ENCODE assay signal across 16 mouse cellular contexts in genomic region chr10:80870993-80871392, GRCm38 (mm10). TPM values are rescaled to one million over a fixed set of nuclear protein-coding genes. Genes with fewer than 3 reads are reported as not detected.
"Had no signal": no experiment of that assay in that cellular context is flagged by ENCODE, and none has a peak within 500 bp of the region (broad histone marks: within the 10 kb centered on the region; RNA-seq: fewer than 3 reads in every experiment).

No protein-coding gene starts in this region.

- H3K9ac ChIP-seq: liver, embryonic 14.5 days; midbrain, embryonic 15.5 days; neural tube, embryonic 13.5 days had no signal

- DNase-seq: lung, adult 2 months; lung, postnatal 4 days; retina, postnatal 1 day; right cerebral cortex, postnatal 4 days; spleen, adult 18-20 months; thymus, adult 18-20 months; thymus, postnatal 14 days had no signal

- H3K4me2 ChIP-seq: midbrain, embryonic 15.5 days; neural tube, embryonic 13.5 days had no signal

- H3K4me1 ChIP-seq: limb, embryonic 10.5 days; midbrain, embryonic 15.5 days; neural tube, embryonic 13.5 days had no signal

- ATAC-seq: hindbrain, postnatal 0 days; lung, postnatal 0 days; midbrain, embryonic 15.5 days had no signal

- H3K27me3 ChIP-seq: midbrain, embryonic 15.5 days had no signal

- H3K9me3 ChIP-seq: limb, embryonic 10.5 days; midbrain, embryonic 10.5 days; midbrain, embryonic 15.5 days; neural tube, embryonic 13.5 days had no signal

- H3K27ac ChIP-seq: hindbrain, postnatal 0 days; left cerebral cortex, adult 2 months; limb, embryonic 10.5 days; liver, embryonic 14.5 days; midbrain, embryonic 10.5 days; midbrain, embryonic 15.5 days; neural tube, embryonic 13.5 days had no signal

- H3K4me3 ChIP-seq: left cerebral cortex, adult 2 months; limb, embryonic 10.5 days; midbrain, embryonic 10.5 days; midbrain, embryonic 15.5 days; neural tube, embryonic 13.5 days had no signal

RNA-seq across cellular contexts. Expression of gene Tmprss9, which starts 0.7 kb away (rescaled TPM):
- total RNA-seq: megakaryocyte, adult 5-6 weeks had no signal
- polyA plus RNA-seq: lung, postnatal 0 days had no signal

RNA-seq across cellular contexts. Expression of gene Lingo3, which starts 27.2 kb away (rescaled TPM):
- total RNA-seq: megakaryocyte, adult 5-6 weeks had no signal
- polyA plus RNA-seq: lung, postnatal 0 days had no signal
